Mouse (Mus musculus): ENCODE data around the gene Neurog1.

The Neurog1 gene

GRCm38 (mm10) chr13:56257469-56258153, 5.6 kb upstream of the Neurog1 start:
- no peak for DNase-seq

GRCm38 (mm10) chr13:56256716-56257299, 4.8 kb upstream of the Neurog1 start:
- no peak for DNase-seq

- DNase-seq, result no peak
These were observed 1.4 kb upstream of the Neurog1 start for GRCm38 (mm10) chr13:56253379-56253778.

- DNase-seq, result no peak
These were observed 820 bp upstream of the Neurog1 start for GRCm38 (mm10) chr13:56252783-56253182.

- peak; percentile 27 for DNase-seq
These were observed 613 bp downstream of the Neurog1 start for GRCm38 (mm10) chr13:56251176-56251923.

- DNase-seq, result no peak
These were observed 1.3 kb downstream of the Neurog1 start for GRCm38 (mm10) chr13:56250551-56251161.

- no peak for DNase-seq
These were observed 2.2 kb downstream of the Neurog1 start for GRCm38 (mm10) chr13:56249593-56250341.

GRCm38 (mm10) chr13:56243104-56243503, 8.9 kb downstream of the Neurog1 start:
- no peak for DNase-seq

- DNase-seq, result no peak
These were observed 11.8 kb downstream of the Neurog1 start for GRCm38 (mm10) chr13:56240012-56240770.

- DNase-seq, result no peak
These were observed 14.1 kb downstream of the Neurog1 start for GRCm38 (mm10) chr13:56237905-56238304.

GRCm38 (mm10) chr13:56236194-56236593, 15.8 kb downstream of the Neurog1 start:
- DNase-seq, result no peak

- peak; percentile 35 for DNase-seq
These were observed 23.2 kb downstream of the Neurog1 start for GRCm38 (mm10) chr13:56228790-56229189.

- DNase-seq, result no peak
These were observed 25.6 kb downstream of the Neurog1 start for GRCm38 (mm10) chr13:56226175-56226954.

- peak; percentile 55 for DNase-seq
These were observed 28.3 kb downstream of the Neurog1 start for GRCm38 (mm10) chr13:56223625-56224024.

GRCm38 (mm10) chr13:56222849-56223246, 29.1 kb downstream of the Neurog1 start:
- no peak for DNase-seq

GRCm38 (mm10) chr13:56221995-56222848, 29.7 kb downstream of the Neurog1 start:
- DNase-seq, result no peak

- peak; percentile 33 for DNase-seq
These were observed 30.6 kb downstream of the Neurog1 start for GRCm38 (mm10) chr13:56221129-56221910.

GRCm38 (mm10) chr13:56219254-56219653, 32.7 kb downstream of the Neurog1 start:
- DNase-seq, result peak; percentile 63

GRCm38 (mm10) chr13:56216090-56216489, 35.9 kb downstream of the Neurog1 start:
- DNase-seq, result no peak

Measured in thymus, postnatal 4 days (tissue).